ENCODE assay signal across 27 mouse cellular contexts in the genomic region with DNA sequence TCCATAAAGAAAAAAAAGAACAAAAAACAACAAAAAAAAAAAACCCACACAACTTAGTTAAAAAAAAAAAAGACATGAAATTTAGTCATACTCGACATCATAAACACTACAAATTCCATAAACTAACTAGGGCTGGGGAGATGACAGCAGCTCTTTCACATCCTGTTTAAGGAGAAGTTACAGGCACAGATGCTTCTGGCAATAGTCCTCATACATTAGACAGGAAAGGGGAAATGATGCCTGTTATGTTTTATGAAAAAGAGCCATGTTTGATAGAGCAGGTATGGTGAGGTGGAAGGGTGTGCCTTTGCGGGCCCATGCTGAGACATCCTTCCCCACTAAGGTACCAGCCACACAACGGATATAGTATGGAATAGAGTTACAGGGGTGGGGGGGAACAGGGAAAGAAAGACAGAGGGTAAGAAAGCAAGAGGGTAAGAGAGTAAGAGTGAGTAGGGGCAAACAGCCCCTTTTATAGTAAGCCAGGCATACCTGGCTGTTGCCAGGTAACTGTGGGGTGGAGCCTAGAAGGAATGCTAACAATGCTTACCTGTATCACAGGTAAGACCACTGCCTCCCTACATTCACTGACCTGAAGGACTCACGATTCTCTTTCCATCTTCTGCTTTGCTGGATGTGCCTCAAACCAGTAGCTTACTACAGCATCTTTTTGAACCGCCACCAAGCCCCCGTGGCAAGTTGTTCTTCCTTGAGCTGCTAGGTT. TPM values are rescaled to one million over a fixed set of nuclear protein-coding genes. Genes with fewer than 3 reads are reported as not detected.
DNase-seq lines count a peak whose midpoint lies in the region; ATAC-seq and TF ChIP-seq lines count a peak whose summit lies in the region.
"Had no signal": no experiment of that assay in that cellular context is flagged by ENCODE, and none has a peak within 500 bp of the region (broad histone marks: within the 10 kb centered on the region; RNA-seq: fewer than 3 reads in every experiment).

No protein-coding gene starts in this region.

- peak; percentile 58 for ATAC-seq in lung, embryonic 14.5 days (ENCODE audit: insufficient read depth)
- 0 out of 2 replicates have a peak, but pooled peaks have one; percentile 35 for ATAC-seq in lung, postnatal 0 days
- peak; percentile 76 for ATAC-seq in common myeloid progenitor, adult 5-6 weeks (replicated peaks; ENCODE audit: low read depth, poor library complexity, severe bottlenecking)
- ATAC-seq in megakaryocyte progenitor cell, adult 5-6 weeks (replicated peaks; ENCODE audit: poor library complexity) = peak; percentile 62
- ATAC-seq in midbrain, embryonic 16.5 days = no peak
- ATAC-seq: CD4-positive, CD25-positive, alpha-beta regulatory T cell, adult 4 months; forebrain, embryonic 15.5 days had no signal

- H3K4me3 ChIP-seq in lung, embryonic 14.5 days (ENCODE audit: low read depth, low read length) = no peak overlapping the region
- no peak overlapping the region for H3K4me3 ChIP-seq in lung, postnatal 0 days (ENCODE audit: low read depth, low read length)
- H3K4me3 ChIP-seq in midbrain, embryonic 16.5 days (ENCODE audit: low read depth, low read length) = no peak overlapping the region
- H3K4me3 ChIP-seq: embryonic facial prominence, embryonic 12.5 days; erythroblast, embryonic 14.5 days; forebrain, embryonic 12.5 days; forebrain, embryonic 15.5 days; heart, adult 2 months; heart, embryonic 10.5 days; heart, embryonic 13.5 days; hindbrain, embryonic 15.5 days had no signal

- H3K27ac ChIP-seq in lung, embryonic 14.5 days (ENCODE audit: low read depth) = no peak overlapping the region
- H3K27ac ChIP-seq in lung, postnatal 0 days (ENCODE audit: low read length) = 0 out of 2 replicates have a peak overlapping the region, but pooled peaks have one; percentile 12
- no peak overlapping the region for H3K27ac ChIP-seq in midbrain, embryonic 16.5 days (ENCODE audit: low read length)
- H3K27ac ChIP-seq: embryonic facial prominence, embryonic 12.5 days; forebrain, embryonic 12.5 days; forebrain, embryonic 15.5 days; heart, adult 2 months; heart, embryonic 10.5 days; heart, embryonic 13.5 days; hindbrain, embryonic 15.5 days had no signal

- WGBS in lung, embryonic 14.5 days = 42% methylated on average over 6 of the region's 6 CpGs
- 34% methylated on average over 6 of the region's 6 CpGs for WGBS in lung, postnatal 0 days
- WGBS in midbrain, embryonic 16.5 days = 68% methylated on average over 6 of the region's 6 CpGs

- H3K4me1 ChIP-seq in lung, embryonic 14.5 days (ENCODE audit: insufficient read depth) = no peaks in the 10 kb centered on the region
- no peaks in the 10 kb centered on the region for H3K4me1 ChIP-seq in lung, postnatal 0 days (ENCODE audit: insufficient read depth, low read depth, low read length)
- H3K4me1 ChIP-seq in midbrain, embryonic 16.5 days (ENCODE audit: control insufficient read depth, insufficient read depth, low read length) = peaks cover 2% of the 10 kb centered on the region; the same call in 1 of the 2 replicates
- H3K4me1 ChIP-seq: embryonic facial prominence, embryonic 12.5 days; forebrain, embryonic 12.5 days; forebrain, embryonic 15.5 days; heart, embryonic 10.5 days; hindbrain, embryonic 15.5 days had no signal

- TF ChIP-seq CTCF in lung, embryonic 14.5 days (IDR thresholded peaks at IDR 0.05; ENCODE audit: low read depth) = no peak
- no peak for TF ChIP-seq CTCF in lung, postnatal 0 days (IDR thresholded peaks at IDR 0.05)

- no peak for DNase-seq in lung, embryonic 14.5 days
- DNase-seq in lung, postnatal 25 days (ENCODE audit: low spot score) = no peak
- no peak for DNase-seq in lung, postnatal 0 days (ENCODE audit: low spot score)
- DNase-seq in lung, postnatal 10 days = no peak
- DNase-seq in cerebellum, postnatal 10 days = no peak
- DNase-seq: adrenal gland, adult 2 months; adrenal gland, postnatal 14 days; cerebellum, adult 11 months; cerebellum, adult 2 months; cerebellum, adult 9-11 months; cerebellum, postnatal 36 days; gastrocnemius, postnatal 25 days; heart, adult 2 months; heart, postnatal 14 days; heart, postnatal 4 days had no signal

- H3K36me3 ChIP-seq in lung, embryonic 14.5 days (ENCODE audit: insufficient read depth) = no peaks in the 10 kb centered on the region
- H3K36me3 ChIP-seq in lung, postnatal 0 days (ENCODE audit: insufficient read depth, low read length) = no peaks in the 10 kb centered on the region
- H3K36me3 ChIP-seq in midbrain, embryonic 16.5 days (ENCODE audit: control insufficient read depth, insufficient read depth, low read length) = no peaks in the 10 kb centered on the region
- H3K36me3 ChIP-seq: embryonic facial prominence, embryonic 12.5 days; forebrain, embryonic 12.5 days had no signal

- no peaks in the 10 kb centered on the region for H3K9me3 ChIP-seq in lung, embryonic 14.5 days (ENCODE audit: low read depth, low read length)
- H3K9me3 ChIP-seq in lung, postnatal 0 days (ENCODE audit: low read length) = no peaks in the 10 kb centered on the region
- no peaks in the 10 kb centered on the region for H3K9me3 ChIP-seq in midbrain, embryonic 16.5 days (replicated peaks; ENCODE audit: control insufficient read depth, low read length, poor library complexity, severe bottlenecking)
- H3K9me3 ChIP-seq: embryonic facial prominence, embryonic 12.5 days; forebrain, embryonic 12.5 days; forebrain, embryonic 15.5 days; heart, embryonic 10.5 days; heart, embryonic 13.5 days; hindbrain, embryonic 15.5 days had no signal

- no peak overlapping the region for H3K9ac ChIP-seq in lung, embryonic 14.5 days
- no peak overlapping the region for H3K9ac ChIP-seq in lung, postnatal 0 days (replicated peaks; ENCODE audit: low read depth)
- no peak overlapping the region for H3K9ac ChIP-seq in midbrain, embryonic 16.5 days (ENCODE audit: low read depth, low read length)
- H3K9ac ChIP-seq: embryonic facial prominence, embryonic 12.5 days; forebrain, embryonic 12.5 days; forebrain, embryonic 15.5 days; heart, embryonic 13.5 days; hindbrain, embryonic 15.5 days had no signal

- no peak overlapping the region for H3K4me2 ChIP-seq in lung, embryonic 14.5 days
- H3K4me2 ChIP-seq in lung, postnatal 0 days (replicated peaks; ENCODE audit: low read depth, low read length) = no peak overlapping the region
- H3K4me2 ChIP-seq in midbrain, embryonic 16.5 days (ENCODE audit: low read length) = no peak overlapping the region
- H3K4me2 ChIP-seq: embryonic facial prominence, embryonic 12.5 days; forebrain, embryonic 12.5 days; forebrain, embryonic 15.5 days; heart, embryonic 13.5 days; hindbrain, embryonic 15.5 days had no signal

- H3K27me3 ChIP-seq in lung, embryonic 14.5 days (ENCODE audit: insufficient read depth, low read length) = no peaks in the 10 kb centered on the region
- no peaks in the 10 kb centered on the region for H3K27me3 ChIP-seq in lung, postnatal 0 days (replicated peaks; ENCODE audit: insufficient read depth, low read length)
- H3K27me3 ChIP-seq in midbrain, embryonic 16.5 days (ENCODE audit: control insufficient read depth, insufficient read depth, low read depth, low read length) = no peaks in the 10 kb centered on the region
- H3K27me3 ChIP-seq: embryonic facial prominence, embryonic 12.5 days; forebrain, embryonic 15.5 days; heart, embryonic 13.5 days; hindbrain, embryonic 15.5 days had no signal

- TF ChIP-seq EP300 in lung, postnatal 0 days (IDR thresholded peaks at IDR 0.05) = no peak

RNA-seq across cellular contexts. Expression of a gene that starts 6.4 kb away (rescaled TPM):
- polyA plus RNA-seq in lung, embryonic 14.5 days (2014; fragmentation: Nextera tagmentation; extraction: Ambion mirVana) = 15.2 and 15.3 TPM in 2 replicates
- 10.2 and 12.1 TPM in 2 replicates for polyA plus RNA-seq in lung, postnatal 0 days (2015; fragmentation: Nextera tagmentation; extraction: Ambion mirVana)
- total RNA-seq in common myeloid progenitor, adult 5-6 weeks (2017) = 5.5 and 8.8 TPM in 2 replicates
- total RNA-seq in megakaryocyte progenitor cell, adult 5-6 weeks (2015) = 6.9 and 7.8 TPM in 2 replicates
- 6.0 and 7.0 TPM in 2 replicates for total RNA-seq in megakaryocyte progenitor cell, adult 5-6 weeks (2017)
- 10.7 and 11.7 TPM in 2 replicates for polyA plus RNA-seq in midbrain, embryonic 16.5 days (2015; fragmentation: Nextera tagmentation; extraction: Ambion mirVana)

RNA-seq across cellular contexts. Expression of a gene that starts 9.5 kb away (rescaled TPM):
- polyA plus RNA-seq in lung, embryonic 14.5 days (2014; fragmentation: Nextera tagmentation; extraction: Ambion mirVana) = 3.4 and 6.0 TPM in 2 replicates
- polyA plus RNA-seq in lung, postnatal 0 days (2015; fragmentation: Nextera tagmentation; extraction: Ambion mirVana) = 30.8 and 32.4 TPM in 2 replicates
- not detected in 2 replicates for total RNA-seq in common myeloid progenitor, adult 5-6 weeks (2017)
- not detected in 2 replicates for total RNA-seq in megakaryocyte progenitor cell, adult 5-6 weeks (2015)
- total RNA-seq in megakaryocyte progenitor cell, adult 5-6 weeks (2017) = not detected in 2 replicates
- polyA plus RNA-seq in midbrain, embryonic 16.5 days (2015; fragmentation: Nextera tagmentation; extraction: Ambion mirVana) = 0.84 and 0.91 TPM in 2 replicates
- total RNA-seq: MEL had no signal
- polyA plus RNA-seq: CD4-positive, CD25-positive, alpha-beta regulatory T cell, adult 4 months; erythroblast, embryonic 14.5 days; forebrain, embryonic 15.5 days had no signal

RNA-seq across cellular contexts. Expression of a gene that starts 10.6 kb away (rescaled TPM):
- 41.1 and 64.3 TPM in 2 replicates for polyA plus RNA-seq in lung, embryonic 14.5 days (2014; fragmentation: Nextera tagmentation; extraction: Ambion mirVana)
- 442 and 571 TPM in 2 replicates for polyA plus RNA-seq in lung, postnatal 0 days (2015; fragmentation: Nextera tagmentation; extraction: Ambion mirVana)
- total RNA-seq in common myeloid progenitor, adult 5-6 weeks (2017) = 0.41 TPM in 1 of 2 replicates, not detected in the other
- 0.71 and 0.99 TPM in 2 replicates for total RNA-seq in megakaryocyte progenitor cell, adult 5-6 weeks (2015)
- 0.34 and 0.54 TPM in 2 replicates for total RNA-seq in megakaryocyte progenitor cell, adult 5-6 weeks (2017)
- polyA plus RNA-seq in midbrain, embryonic 16.5 days (2015; fragmentation: Nextera tagmentation; extraction: Ambion mirVana) = 8.1 and 9.1 TPM in 2 replicates
- total RNA-seq: MEL had no signal
- polyA plus RNA-seq: CD4-positive, CD25-positive, alpha-beta regulatory T cell, adult 4 months; erythroblast, embryonic 14.5 days had no signal

RNA-seq across cellular contexts. Expression of a gene that starts 13.1 kb away (rescaled TPM):
- 39.5 and 43.7 TPM in 2 replicates for polyA plus RNA-seq in lung, embryonic 14.5 days (2014; fragmentation: Nextera tagmentation; extraction: Ambion mirVana)
- 17.9 and 19.0 TPM in 2 replicates for polyA plus RNA-seq in lung, postnatal 0 days (2015; fragmentation: Nextera tagmentation; extraction: Ambion mirVana)
- total RNA-seq in common myeloid progenitor, adult 5-6 weeks (2017) = 21.2 and 23.3 TPM in 2 replicates
- 23.2 and 30.8 TPM in 2 replicates for total RNA-seq in megakaryocyte progenitor cell, adult 5-6 weeks (2015)
- 21.4 and 24.7 TPM in 2 replicates for total RNA-seq in megakaryocyte progenitor cell, adult 5-6 weeks (2017)
- polyA plus RNA-seq in midbrain, embryonic 16.5 days (2015; fragmentation: Nextera tagmentation; extraction: Ambion mirVana) = 57.2 and 61.5 TPM in 2 replicates

RNA-seq across cellular contexts. Expression of a gene that starts 13.6 kb away (rescaled TPM):
- polyA plus RNA-seq in lung, embryonic 14.5 days (2014; fragmentation: Nextera tagmentation; extraction: Ambion mirVana) = 29.1 and 30.3 TPM in 2 replicates
- 72.3 and 79.8 TPM in 2 replicates for polyA plus RNA-seq in lung, postnatal 0 days (2015; fragmentation: Nextera tagmentation; extraction: Ambion mirVana)
- total RNA-seq in common myeloid progenitor, adult 5-6 weeks (2017) = 13.8 and 22.6 TPM in 2 replicates
- total RNA-seq in megakaryocyte progenitor cell, adult 5-6 weeks (2015) = 19.5 and 19.7 TPM in 2 replicates
- total RNA-seq in megakaryocyte progenitor cell, adult 5-6 weeks (2017) = 13.3 and 16.4 TPM in 2 replicates
- polyA plus RNA-seq in midbrain, embryonic 16.5 days (2015; fragmentation: Nextera tagmentation; extraction: Ambion mirVana) = 46.7 and 56.0 TPM in 2 replicates
